Mouse (Mus musculus) MEL (cell line): ENCODE measurements around the gene Scrn3. TPM values are rescaled to one million over a fixed set of nuclear protein-coding genes. Genes with fewer than 3 reads are reported as not detected.

Experiments
- BHLHE40 ChIP-seq: IDR thresholded peaks from 2 replicates; pipeline ENCODE4 v1.6.1; 2012; ENCODE audit warnings: low read depth, mild to moderate bottlenecking, inconsistent platforms, low read length, improper control_type of control experiment, borderline replicate concordance
- EP300 ChIP-seq, 2 experiments: IDR thresholded peaks; 2 replicates each; pipeline ENCODE4 v1.6.1; 2011; ENCODE audit warnings: improper control_type of control experiment in 2 of 2, low read length in 2 of 2, low read depth in 1 of 2, mild to moderate bottlenecking in 1 of 2
- ETS1 ChIP-seq: IDR thresholded peaks from 2 replicates; pipeline ENCODE4 v1.6.1; 2012; ENCODE audit warnings: low read depth, mild to moderate bottlenecking, inconsistent platforms, low read length, improper control_type of control experiment, moderate library complexity
- GATA1 ChIP-seq: IDR thresholded peaks from 2 replicates; pipeline ENCODE4 v1.6.1; 2011; ENCODE audit warnings: low read depth, low read length, improper control_type of control experiment
- HCFC1 ChIP-seq: IDR thresholded peaks from 2 replicates; pipeline ENCODE4 v1.6.1; 2012; ENCODE audit warnings: low read depth, mild to moderate bottlenecking, inconsistent platforms, low read length, improper control_type of control experiment, moderate library complexity
- JUND ChIP-seq: IDR thresholded peaks from 2 replicates; pipeline ENCODE4 v1.6.1; 2011; ENCODE audit warnings: low read depth, mild to moderate bottlenecking, improper control_type of control experiment, low read length
- KAT2A ChIP-seq: conservative IDR thresholded peaks from 2 replicates; pipeline ENCODE4 v1.6.1; 2012; ENCODE audit warnings: low read depth, low read length, improper control_type of control experiment, inconsistent platforms
- MAFK ChIP-seq: IDR thresholded peaks from 2 replicates; pipeline ENCODE4 v1.6.1; 2011; ENCODE audit warnings: low read depth, mild to moderate bottlenecking, low read length, improper control_type of control experiment, borderline replicate concordance
- MAX ChIP-seq: IDR thresholded peaks from 2 replicates; pipeline ENCODE4 v1.6.1; 2011; ENCODE audit warnings: low read length, improper control_type of control experiment
- MEF2A ChIP-seq: IDR thresholded peaks from 2 replicates; pipeline ENCODE4 v1.6.1; 2014; ENCODE audit warnings: low read depth, mild to moderate bottlenecking, inconsistent platforms, low read length, improper control_type of control experiment; ENCODE audit not compliant: poor library complexity, insufficient replicate concordance, severe bottlenecking; ENCODE audit errors: extremely low read depth
- MXI1 ChIP-seq: IDR thresholded peaks from 2 replicates; pipeline ENCODE4 v1.6.1; 2011; ENCODE audit warnings: mild to moderate bottlenecking, low read depth, low read length, improper control_type of control experiment
- NELFE ChIP-seq: IDR thresholded peaks from 2 replicates; pipeline ENCODE4 v1.6.1; 2011; ENCODE audit warnings: low read depth, low read length, improper control_type of control experiment
- POLR2AphosphoS2 ChIP-seq: IDR thresholded peaks from 2 replicates; pipeline ENCODE4 v1.6.1; 2011; ENCODE audit warnings: low read length, improper control_type of control experiment
- POLR2AphosphoS5 ChIP-seq: IDR thresholded peaks from 2 replicates; pipeline ENCODE4 v1.6.1; 2012; ENCODE audit warnings: low read depth, borderline replicate concordance, mild to moderate bottlenecking, inconsistent platforms, low read length, moderate library complexity, mixed read lengths
- RAD21 ChIP-seq: IDR thresholded peaks from 2 replicates; pipeline ENCODE4 v1.6.1; 2011; ENCODE audit warnings: mild to moderate bottlenecking, low read depth, low read length, improper control_type of control experiment
- RCOR1 ChIP-seq: IDR thresholded peaks from 2 replicates; pipeline ENCODE4 v1.6.1; 2012; ENCODE audit warnings: low read depth, mild to moderate bottlenecking, inconsistent platforms, low read length, improper control_type of control experiment
- SMC3 ChIP-seq: IDR thresholded peaks from 2 replicates; pipeline ENCODE4 v1.6.1; 2011; ENCODE audit warnings: low read depth, low read length, improper control_type of control experiment
- TAL1 ChIP-seq: IDR thresholded peaks from 2 replicates; pipeline ENCODE4 v1.6.1; 2012; ENCODE audit warnings: mild to moderate bottlenecking, inconsistent platforms, low read length, moderate library complexity, mixed read lengths
- TBP ChIP-seq: IDR thresholded peaks from 2 replicates; pipeline ENCODE4 v1.8.0; 2011; ENCODE audit warnings: low read depth, low read length, improper control_type of control experiment
- TCF12 ChIP-seq: IDR thresholded peaks from 2 replicates; pipeline ENCODE4 v1.6.1; 2014; ENCODE audit warnings: low read depth, mild to moderate bottlenecking, inconsistent platforms, low read length, improper control_type of control experiment, moderate library complexity
- UBTF ChIP-seq: IDR thresholded peaks from 2 replicates; pipeline ENCODE4 v1.6.1; 2012; ENCODE audit warnings: low read depth, mild to moderate bottlenecking, inconsistent platforms, low read length, improper control_type of control experiment, moderate library complexity, borderline replicate concordance; ENCODE audit not compliant: insufficient read depth
- polyA plus RNA-seq, 2 experiments: library from polyadenylated mRNA; stranded (reverse) in 1 of 2; unstranded in 1 of 2; fragments of >175 nt in 1 of 2; fragments of >200 nt in 1 of 2; gene quantifications; 2 replicates each; pipeline versions ENCODE4 v1.2.1 to v1.2.4; 2012; ENCODE audit warnings: low replicate concordance in 2 of 2, low read depth in 1 of 2; ENCODE audit not compliant: insufficient read length in 2 of 2, insufficient read depth in 1 of 2, missing spikeins in 1 of 2
- total RNA-seq: library from RNA; depleted of rRNA; stranded (reverse); fragments of 300-350 nt; gene quantifications from 2 replicates; pipeline ENCODE4 v1.2.3, GENCODE M21; 2012; rRNA removed

Gene Scrn3
- total and polyA plus RNA-seq, 3 experiments, result 3.2 to 7.7 TPM; not detected in 1

DNA sequence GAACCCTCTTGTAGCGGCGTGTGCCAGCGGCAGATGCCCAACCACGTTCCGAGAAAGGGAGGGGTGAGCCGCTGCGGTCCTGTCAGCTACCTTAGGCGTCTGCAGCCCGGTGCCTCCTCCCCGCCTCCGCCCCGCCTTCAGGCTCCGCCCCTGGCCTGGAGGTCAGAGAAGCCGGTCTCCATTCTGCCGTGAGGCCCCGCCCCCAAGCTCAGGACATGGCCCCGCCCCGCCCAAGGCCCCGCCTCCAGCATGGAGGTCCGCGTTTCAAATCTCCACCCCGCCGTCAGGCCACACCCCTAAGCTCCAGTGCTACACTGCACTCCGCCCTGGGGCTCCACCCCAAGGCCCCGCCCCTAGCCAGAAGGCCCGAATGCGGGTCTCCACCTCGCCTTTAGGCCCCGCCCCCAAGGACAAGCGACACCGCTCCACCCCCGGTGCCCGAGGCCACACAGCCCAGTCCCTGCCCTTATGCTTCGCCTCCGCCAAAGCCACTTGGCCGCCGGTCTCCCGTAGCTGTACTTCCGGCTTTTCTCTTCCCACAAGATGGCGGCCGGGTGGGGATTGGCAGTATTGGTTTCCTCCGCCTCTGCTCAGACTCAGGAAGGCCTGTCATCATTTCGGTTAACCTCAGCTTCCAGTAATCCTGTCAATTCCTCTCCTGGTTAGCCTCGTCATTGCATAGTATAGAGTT lies 74.1 kb downstream of the Scrn3 start, which contains the start of gene Gpr155 (continued):
- TF ChIP-seq ETS1 (no peak), TBP (peak; percentile 76; the same call in 1 of the 2 replicates), EP300 (IDR thresholded peaks at IDR 0.05; ENCODE audit: low read depth in 1 of 2, low read length in 2 of 2) (no peak), MXI1 (peak; percentile 64; the same call in 1 of the 2 replicates), MAX (0 out of 2 replicates have a peak, but pooled peaks have one; percentile 4), JUND (no peak), GATA1 (no peak), RCOR1 (no peak), BHLHE40 (no peak), SMC3 (no peak), KAT2A (no peak), POLR2AphosphoS5 (no peak), MEF2A (no peak), NELFE (peak; percentile 72), POLR2AphosphoS2 (no peak), UBTF (no peak), RAD21 (no peak), MAFK (no peak), HCFC1 (peak; percentile 74), TAL1 (no peak), TCF12 (peak; percentile 70)

Other genes starting within 250 kb of the Scrn3 start
- gene Ola1, start 93.7 kb upstream of the Scrn3 start, total RNA-seq, result 69.7 and 75.8 TPM in 2 replicates
- gene Ola1, start 93.7 kb upstream of the Scrn3 start, polyA plus RNA-seq, result 10 to 100 TPM in 1 of 2 experiments, not detected in 1; 86.0 TPM
- 0.39 TPM in 1 of 2 replicates, not detected in the other for gene Sp9, start 40.7 kb upstream of the Scrn3 start, total RNA-seq
- gene Sp9, start 40.7 kb upstream of the Scrn3 start, polyA plus RNA-seq, result under 1 TPM in 1 of 2 experiments, not detected in 1; 0.03 TPM
- gene Cir1, start 100 bp downstream of the Scrn3 start, total RNA-seq, result 3.4 TPM in 2 replicates
- gene Cir1, start 100 bp downstream of the Scrn3 start, polyA plus RNA-seq, result 1 to 10 TPM in 1 of 2 experiments, not detected in 1; 7.7 TPM
- gene Gpr155, start 74.0 kb downstream of the Scrn3 start, total RNA-seq, result 0.23 TPM in 2 replicates
- under 1 TPM in 1 of 2 experiments, not detected in 1; 0.99 TPM for gene Gpr155, start 74.0 kb downstream of the Scrn3 start, polyA plus RNA-seq
- gene Wipf1, start 217.1 kb downstream of the Scrn3 start, total RNA-seq, result 5.2 and 7.8 TPM in 2 replicates
- 10 to 100 TPM; 27.1 to 83.9 TPM for gene Wipf1, start 217.1 kb downstream of the Scrn3 start, polyA plus RNA-seq